Mouse (Mus musculus) liver, adult 2 months (tissue): ENCODE data around the gene Isg20.

Source experiments
- CTCF ChIP-seq: fragments of 200-500 bp; IDR thresholded peaks from 2 replicates; pipeline ENCODE4 v1.5.1; 2011; ENCODE audit warnings: low read depth, low read length, control low read depth
- POLR2A ChIP-seq: fragments of 200-500 bp; IDR thresholded peaks from 2 replicates; pipeline ENCODE4 v1.6.1; 2011; ENCODE audit warnings: low read length, control low read depth; ENCODE audit not compliant: insufficient read depth; ENCODE audit errors: extremely low read depth

- no peak for TF ChIP-seq POLR2A
- no peak for TF ChIP-seq CTCF
These were observed 44.5 kb upstream of the Isg20 start for GRCm38 (mm10) chr7:78868731-78869130.
